Mouse (Mus musculus): ENCODE data around the gene Tenm4. TPM values are rescaled to one million over a fixed set of nuclear protein-coding genes. Genes with fewer than 3 reads are reported as not detected.

Tenm4 gene
- polyA plus RNA-seq, 2 experiments = 12.7 to 37.4 TPM

DNA sequence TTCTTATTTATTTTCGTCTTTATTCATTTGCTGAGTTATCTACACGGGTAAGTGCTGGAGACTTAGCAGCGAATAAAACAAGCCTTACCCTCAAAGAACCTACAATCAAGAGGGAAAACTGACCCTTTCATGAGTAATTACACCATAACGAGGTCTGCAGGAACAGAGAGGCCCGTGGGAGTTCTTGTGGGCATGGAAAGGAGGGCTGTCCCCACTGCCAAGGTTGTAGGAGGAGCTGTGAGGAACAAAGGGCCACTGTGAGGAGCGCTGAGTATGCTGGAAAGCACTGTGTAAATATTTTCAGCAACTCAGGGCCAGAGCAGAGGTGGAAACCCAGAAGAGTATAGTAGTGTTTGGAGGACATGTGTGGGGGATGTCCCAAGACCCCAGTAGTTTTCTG, 574.9 kb downstream of the Tenm4 start:
- no peak for TF ChIP-seq POLR2A (IDR thresholded peaks at IDR 0.05; ENCODE audit: borderline replicate concordance, extremely low read depth, insufficient read depth, insufficient read length)
- peak overlapping the region; percentile 19; the same call in 1 of the 2 replicates for H3K27ac ChIP-seq (replicated peaks; ENCODE audit: low read depth, low read length)
- peak; percentile 55 for DNase-seq (ENCODE audit: low spot score)
- H3K9ac ChIP-seq (ENCODE audit: low read depth, low read length, severe bottlenecking) = no peak overlapping the region
- no peaks in the 10 kb centered on the region for H3K9me3 ChIP-seq (ENCODE audit: control insufficient read depth, low read length)
- WGBS = 17% methylated on average over 6 of the region's 6 CpGs
- no peak overlapping the region for H3K4me3 ChIP-seq (replicated peaks; ENCODE audit: low read length)
- H3K36me3 ChIP-seq (ENCODE audit: control insufficient read depth, insufficient read depth, low read length) = no peaks in the 10 kb centered on the region
- no peak overlapping the region for H3K4me2 ChIP-seq (replicated peaks; ENCODE audit: low read depth, low read length, severe bottlenecking)
- H3K4me1 ChIP-seq (ENCODE audit: control insufficient read depth, insufficient read depth, low read length) = peaks cover 44% of the 10 kb centered on the region
- no peaks in the 10 kb centered on the region for H3K27me3 ChIP-seq (ENCODE audit: control insufficient read depth, insufficient read depth, low read length)
- peak; percentile 65 for ATAC-seq (ENCODE audit: low FRiP score, low read depth)

DNA sequence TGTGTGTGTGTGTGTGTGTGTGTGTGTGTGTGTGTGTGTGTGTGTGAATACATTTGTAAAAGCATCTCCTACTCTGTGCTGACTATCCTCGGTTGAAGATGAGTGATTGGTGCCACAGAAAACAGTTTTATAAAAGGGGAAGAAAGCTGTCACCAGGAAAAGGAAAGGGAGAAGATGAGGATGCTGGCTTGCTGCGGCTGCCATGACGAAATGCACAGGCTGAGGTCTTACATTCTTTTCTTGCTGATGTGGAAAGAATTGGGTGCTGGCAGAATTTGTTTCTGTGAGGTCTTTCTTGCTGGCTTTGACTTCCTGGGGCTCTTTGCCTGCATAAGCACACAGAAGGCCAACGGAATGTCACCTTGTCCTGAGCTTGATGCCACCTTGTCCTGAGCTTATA, 575.7 kb downstream of the Tenm4 start:
- Histone ChIP-seq H3K9ac (ENCODE audit: low read depth, low read length, severe bottlenecking) (no peak overlapping the region), H3K36me3 (ENCODE audit: control insufficient read depth, insufficient read depth, low read length) (no peaks in the 10 kb centered on the region), H3K4me1 (ENCODE audit: control insufficient read depth, insufficient read depth, low read length) (peaks cover 44% of the 10 kb centered on the region), H3K9me3 (ENCODE audit: control insufficient read depth, low read length) (no peaks in the 10 kb centered on the region), H3K27ac (replicated peaks; ENCODE audit: low read depth, low read length) (no peak overlapping the region), H3K4me2 (replicated peaks; ENCODE audit: low read depth, low read length, severe bottlenecking) (no peak overlapping the region), H3K4me3 (replicated peaks; ENCODE audit: low read length) (no peak overlapping the region), H3K27me3 (ENCODE audit: control insufficient read depth, insufficient read depth, low read length) (no peaks in the 10 kb centered on the region)
- 74% methylated on average over 4 of the region's 4 CpGs for WGBS
- DNase-seq (ENCODE audit: low spot score) = no peak
- ATAC-seq (ENCODE audit: low FRiP score, low read depth) = no peak
- no peak for TF ChIP-seq POLR2A (IDR thresholded peaks at IDR 0.05; ENCODE audit: borderline replicate concordance, extremely low read depth, insufficient read depth, insufficient read length)

GRCm38 (mm10) chr7:96748538-96749045, 577.5 kb downstream of the Tenm4 start:
- no peak for TF ChIP-seq POLR2A (IDR thresholded peaks at IDR 0.05; ENCODE audit: borderline replicate concordance, extremely low read depth, insufficient read depth, insufficient read length)
- no peaks in the 10 kb centered on the region for H3K36me3 ChIP-seq (ENCODE audit: control insufficient read depth, insufficient read depth, low read length)
- H3K4me3 ChIP-seq (replicated peaks; ENCODE audit: low read length) = no peak overlapping the region
- H3K27ac ChIP-seq (replicated peaks; ENCODE audit: low read depth, low read length) = no peak overlapping the region
- ATAC-seq (ENCODE audit: low FRiP score, low read depth) (no peak), DNase-seq (ENCODE audit: low spot score) (no peak)
- 53% methylated on average over 6 of the region's 7 CpGs for WGBS
- H3K9me3 ChIP-seq (ENCODE audit: control insufficient read depth, low read length) = no peaks in the 10 kb centered on the region
- no peak overlapping the region for H3K9ac ChIP-seq (ENCODE audit: low read depth, low read length, severe bottlenecking)
- no peaks in the 10 kb centered on the region for H3K27me3 ChIP-seq (ENCODE audit: control insufficient read depth, insufficient read depth, low read length)
- H3K4me2 ChIP-seq (replicated peaks; ENCODE audit: low read depth, low read length, severe bottlenecking) = no peak overlapping the region
- H3K4me1 ChIP-seq (ENCODE audit: control insufficient read depth, insufficient read depth, low read length) = peaks cover 31% of the 10 kb centered on the region

DNA sequence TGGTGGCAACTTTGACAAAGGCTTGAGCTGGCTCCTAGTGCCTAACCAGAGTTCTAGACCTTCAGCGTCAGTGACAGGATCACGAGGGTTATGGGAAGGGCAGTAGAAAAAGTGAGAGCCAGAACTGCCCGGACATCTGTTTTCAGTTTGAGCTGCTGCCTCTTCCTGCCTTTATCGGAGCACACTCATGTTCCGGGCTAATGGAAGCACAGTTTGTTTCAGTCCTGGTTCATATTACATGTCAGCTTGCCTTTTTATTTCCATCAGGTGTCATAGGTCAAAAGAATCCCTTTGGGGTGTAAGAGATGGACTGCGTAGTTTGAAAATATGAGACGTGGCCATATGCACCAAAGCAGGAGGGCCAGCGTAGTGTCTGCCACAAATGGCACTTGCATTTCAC, 578.7 kb downstream of the Tenm4 start:
- no peaks in the 10 kb centered on the region for H3K36me3 ChIP-seq (ENCODE audit: control insufficient read depth, insufficient read depth, low read length)
- H3K9me3 ChIP-seq (ENCODE audit: control insufficient read depth, low read length) = no peaks in the 10 kb centered on the region
- H3K4me2 ChIP-seq (replicated peaks; ENCODE audit: low read depth, low read length, severe bottlenecking) = no peak overlapping the region
- H3K27me3 ChIP-seq (ENCODE audit: control insufficient read depth, insufficient read depth, low read length) = no peaks in the 10 kb centered on the region
- 15% methylated on average over 8 of the region's 8 CpGs for WGBS
- H3K4me3 ChIP-seq (replicated peaks; ENCODE audit: low read length) = no peak overlapping the region
- TF ChIP-seq POLR2A (IDR thresholded peaks at IDR 0.05; ENCODE audit: borderline replicate concordance, extremely low read depth, insufficient read depth, insufficient read length) = no peak
- DNase-seq (ENCODE audit: low spot score) (no peak), ATAC-seq (ENCODE audit: low FRiP score, low read depth) (peak; percentile 46; the same call in 1 of the 2 replicates)
- no peak overlapping the region for H3K27ac ChIP-seq (replicated peaks; ENCODE audit: low read depth, low read length)
- H3K9ac ChIP-seq (ENCODE audit: low read depth, low read length, severe bottlenecking) = no peak overlapping the region
- H3K4me1 ChIP-seq (ENCODE audit: control insufficient read depth, insufficient read depth, low read length) = peaks cover 42% of the 10 kb centered on the region

GRCm38 (mm10) chr7:96751236-96751635, 580.2 kb downstream of the Tenm4 start:
- Histone ChIP-seq H3K27ac (replicated peaks; ENCODE audit: low read depth, low read length) (no peak overlapping the region), H3K27me3 (ENCODE audit: control insufficient read depth, insufficient read depth, low read length) (no peaks in the 10 kb centered on the region), H3K4me3 (replicated peaks; ENCODE audit: low read length) (no peak overlapping the region), H3K4me2 (replicated peaks; ENCODE audit: low read depth, low read length, severe bottlenecking) (no peak overlapping the region), H3K9ac (ENCODE audit: low read depth, low read length, severe bottlenecking) (no peak overlapping the region), H3K9me3 (ENCODE audit: control insufficient read depth, low read length) (no peaks in the 10 kb centered on the region), H3K4me1 (ENCODE audit: control insufficient read depth, insufficient read depth, low read length) (peaks cover 45% of the 10 kb centered on the region), H3K36me3 (ENCODE audit: control insufficient read depth, insufficient read depth, low read length) (no peaks in the 10 kb centered on the region)
- ATAC-seq (ENCODE audit: low FRiP score, low read depth) (no peak), DNase-seq (ENCODE audit: low spot score) (no peak)
- 91% methylated on average over 2 of the region's 2 CpGs for WGBS
- TF ChIP-seq POLR2A (IDR thresholded peaks at IDR 0.05; ENCODE audit: borderline replicate concordance, extremely low read depth, insufficient read depth, insufficient read length) = no peak

DNA sequence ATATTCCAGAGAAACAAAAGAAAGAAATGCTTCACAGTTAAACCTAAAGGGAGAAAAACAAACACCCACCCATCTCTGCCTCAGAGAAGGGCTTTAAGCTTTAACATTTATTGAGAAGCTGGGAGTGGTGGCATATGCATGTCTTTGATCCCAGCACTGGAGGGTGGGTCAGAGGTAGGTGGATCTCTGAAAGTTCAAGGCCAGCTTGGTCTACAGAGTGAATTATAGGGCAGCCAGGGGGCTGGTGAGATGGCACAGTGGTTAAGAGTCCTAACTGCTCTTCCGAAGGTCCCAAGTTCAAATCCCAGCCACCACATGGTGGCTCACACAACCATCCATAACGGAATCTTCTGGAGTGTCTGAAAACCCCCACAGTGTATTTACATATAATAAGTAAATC, 581.7 kb downstream of the Tenm4 start:
- WGBS = 98% methylated on average over 2 of the region's 2 CpGs
- ATAC-seq (ENCODE audit: low FRiP score, low read depth) = no peak
- no peak for DNase-seq (ENCODE audit: low spot score)
- Histone ChIP-seq H3K4me1 (ENCODE audit: control insufficient read depth, insufficient read depth, low read length) (peaks cover 54% of the 10 kb centered on the region), H3K9me3 (ENCODE audit: control insufficient read depth, low read length) (no peaks in the 10 kb centered on the region), H3K9ac (ENCODE audit: low read depth, low read length, severe bottlenecking) (no peak overlapping the region), H3K4me3 (replicated peaks; ENCODE audit: low read length) (no peak overlapping the region), H3K36me3 (ENCODE audit: control insufficient read depth, insufficient read depth, low read length) (no peaks in the 10 kb centered on the region), H3K27me3 (ENCODE audit: control insufficient read depth, insufficient read depth, low read length) (no peaks in the 10 kb centered on the region), H3K27ac (replicated peaks; ENCODE audit: low read depth, low read length) (no peak overlapping the region), H3K4me2 (replicated peaks; ENCODE audit: low read depth, low read length, severe bottlenecking) (no peak overlapping the region)
- TF ChIP-seq POLR2A (IDR thresholded peaks at IDR 0.05; ENCODE audit: borderline replicate concordance, extremely low read depth, insufficient read depth, insufficient read length) = no peak

Measured in limb, embryonic 14.5 days (tissue).